Mouse (Mus musculus) common myeloid progenitor, adult 5-6 weeks (primary cell): ENCODE data around the gene Ank. TPM values are rescaled to one million over a fixed set of nuclear protein-coding genes. Genes with fewer than 3 reads are reported as not detected.
A peak's percentile ranks its signal among the peaks of the same experiment; 100 is the strongest.

Experiments
- ATAC-seq: replicated peaks from 2 replicates; pipeline ENCODE4 v1.8.0; 2016; ENCODE audit warnings: low read depth, mild to moderate bottlenecking, moderate TSS enrichment, inconsistent platforms; ENCODE audit not compliant: poor library complexity, severe bottlenecking
- total RNA-seq: library from RNA; stranded (forward); fragments of 200-1000, 187-1606 nt; gene quantifications from 2 replicates; pipeline ENCODE4 v1.2.3, GENCODE M21; 2017

Gene Ank
- total RNA-seq, 1 experiment from 2014 or later: 28.5 TPM

DNA sequence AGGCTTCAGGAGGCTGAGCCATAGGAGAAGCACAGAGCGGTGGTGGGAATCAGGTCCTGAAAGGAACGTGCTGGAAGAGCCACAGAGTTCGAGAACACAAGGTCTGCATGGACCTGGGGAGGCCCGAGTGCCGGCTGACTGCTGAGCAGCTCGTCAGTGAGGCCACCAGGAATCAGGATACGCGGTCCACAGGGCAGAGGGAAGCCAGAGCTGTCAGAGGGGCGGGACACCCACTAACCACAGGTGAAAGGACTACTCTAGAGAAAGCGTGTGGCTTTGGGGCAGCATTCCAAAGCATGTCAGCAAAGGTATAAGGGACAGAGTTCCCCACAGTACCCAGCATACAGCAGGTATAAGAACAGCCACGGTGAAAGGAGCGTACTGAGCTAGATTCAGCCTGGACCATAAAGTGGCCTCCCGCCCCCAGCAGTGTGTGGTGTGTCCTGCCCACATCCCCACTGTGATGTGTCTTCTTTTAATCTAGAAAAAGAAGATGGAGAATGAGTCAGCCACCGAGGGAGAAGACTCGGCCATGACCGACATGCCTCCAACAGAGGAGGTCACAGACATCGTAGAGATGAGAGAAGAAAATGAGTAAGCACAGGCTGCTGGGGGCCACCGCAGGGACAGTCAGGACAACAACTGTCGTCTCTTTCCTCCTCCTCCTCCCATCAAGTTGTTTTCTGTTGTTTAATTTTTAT, 126.3 kb downstream of the Ank start:
- no peak for ATAC-seq

DNA sequence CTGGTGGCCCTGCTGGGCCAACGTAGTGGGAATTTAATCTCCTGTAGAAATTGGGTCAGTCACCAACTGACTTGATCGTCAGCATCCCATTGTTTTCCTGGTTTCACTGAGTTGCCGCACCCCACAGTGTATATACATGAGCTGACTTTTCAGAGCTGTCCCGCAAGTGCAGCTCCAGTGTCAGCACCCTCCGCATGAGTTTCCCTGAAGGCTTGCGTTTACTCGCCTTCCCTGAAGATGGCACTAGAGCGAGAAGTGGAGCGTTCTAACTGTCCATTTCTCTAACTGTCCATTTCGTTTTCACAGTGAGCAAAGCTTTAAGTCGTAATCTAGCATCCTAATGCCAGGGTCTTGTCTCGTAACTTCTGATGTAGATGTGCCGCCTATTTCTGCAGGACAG, 127.2 kb downstream of the Ank start:
- ATAC-seq: no peak

DNA sequence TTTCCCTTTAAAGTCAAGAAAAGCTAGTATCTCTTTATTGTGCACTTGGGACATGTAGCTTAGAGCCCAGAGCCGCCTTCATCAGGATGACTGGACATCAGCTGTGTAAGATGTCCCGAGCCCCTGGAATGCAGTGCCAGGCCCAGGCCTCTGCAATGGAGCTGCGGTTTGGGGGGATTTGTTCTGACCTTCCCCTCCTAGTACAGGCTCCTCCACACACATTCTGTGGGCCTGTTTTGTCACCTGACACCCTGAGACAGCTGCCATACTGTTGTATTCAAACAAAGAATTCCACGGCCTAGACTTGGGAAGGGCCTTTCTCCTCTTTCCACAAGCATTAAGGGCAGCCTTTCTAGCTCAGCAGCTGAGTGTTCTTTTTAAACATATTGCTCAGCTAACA, 128.5 kb downstream of the Ank start:
- no peak for ATAC-seq

- ATAC-seq: no peak
Measured at GRCm38 (mm10) chr15:27595560-27595959, 129.1 kb downstream of the Ank start.

DNA sequence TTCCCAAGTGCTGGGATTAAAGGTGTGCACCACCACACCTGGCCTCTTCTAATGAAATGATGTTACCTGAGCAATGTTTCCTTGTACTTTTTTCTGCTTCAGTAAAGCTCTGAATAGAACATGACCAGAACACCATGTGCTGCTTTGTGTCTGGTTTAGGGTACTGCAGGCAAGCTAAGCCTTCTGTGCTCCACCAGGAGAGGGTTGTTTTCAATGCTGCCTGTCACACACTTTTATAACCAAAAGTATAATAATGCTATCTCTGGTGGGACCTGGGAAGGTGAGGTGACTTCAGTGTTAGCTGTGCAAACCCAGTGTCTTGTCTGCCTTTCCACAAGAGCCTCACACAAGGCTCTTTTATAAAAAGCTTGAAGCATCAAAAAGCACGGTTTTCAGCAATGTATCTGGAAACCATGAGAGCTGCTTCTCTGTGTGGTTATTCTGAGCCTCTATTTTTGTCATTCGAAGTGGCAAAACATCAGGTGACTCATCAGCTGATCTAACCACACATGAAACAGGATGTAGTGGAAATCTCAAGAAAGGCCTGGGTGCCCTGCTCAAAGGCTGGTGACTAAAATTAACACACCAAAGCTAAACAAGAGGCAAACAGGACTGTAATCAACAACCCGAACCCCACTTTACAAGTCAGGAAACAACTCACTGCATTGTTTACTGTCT, 130.1 kb downstream of the Ank start:
- peak; percentile 74 for ATAC-seq

DNA sequence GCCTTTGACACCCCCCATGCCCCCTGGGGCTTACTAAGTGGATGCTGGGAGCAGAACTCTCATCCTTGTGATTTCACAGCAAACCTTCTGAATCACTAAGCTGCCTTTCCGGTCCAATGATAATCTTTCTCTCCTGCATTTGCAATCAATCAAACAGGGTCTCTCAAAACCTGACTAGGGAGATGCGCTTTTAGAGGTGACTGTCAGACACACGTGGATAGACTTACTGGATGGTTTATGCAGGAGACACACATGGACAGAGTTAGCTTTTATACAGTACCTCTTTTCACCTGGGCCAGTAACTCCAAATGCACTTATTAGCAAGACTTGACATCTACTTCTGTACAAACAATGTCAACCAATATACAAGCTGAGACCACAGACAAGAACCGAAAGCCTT, 131.0 kb downstream of the Ank start:
- no peak for ATAC-seq

DNA sequence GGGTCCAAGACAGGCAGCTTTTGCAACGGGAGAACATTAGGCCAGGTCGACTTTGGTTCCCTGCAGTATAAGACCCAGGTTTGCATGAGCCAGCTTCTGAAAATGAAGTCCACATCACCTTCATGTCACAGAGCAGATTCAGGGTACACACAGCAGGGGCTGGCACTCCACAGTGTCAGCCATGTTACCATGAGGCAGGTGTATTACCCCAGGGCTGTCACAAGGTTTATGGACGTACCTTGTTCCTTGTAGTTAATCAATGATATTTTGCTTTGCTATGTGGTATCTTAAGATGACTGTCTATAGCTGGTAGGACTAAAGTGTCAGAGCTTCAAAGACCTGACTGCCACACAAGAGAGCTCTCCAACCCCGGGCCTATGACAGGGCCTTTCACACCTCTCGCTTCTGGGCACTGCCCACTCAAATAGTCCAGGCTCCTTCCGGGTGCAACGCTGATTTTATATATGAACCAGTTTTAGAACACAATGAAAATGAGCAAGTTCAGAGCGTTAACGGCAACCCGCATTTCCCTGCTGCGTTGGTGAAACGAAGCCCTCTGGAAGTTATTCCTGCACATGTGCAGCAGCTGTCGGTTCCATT, 132.4 kb downstream of the Ank start:
- ATAC-seq: no peak

- no peak for ATAC-seq
Measured at GRCm38 (mm10) chr15:27600524-27600923, 134.0 kb downstream of the Ank start.

GRCm38 (mm10) chr15:27604558-27604957, 138.1 kb downstream of the Ank start:
- ATAC-seq: no peak

- ATAC-seq: no peak
Measured at GRCm38 (mm10) chr15:27605252-27605651, 138.8 kb downstream of the Ank start.

DNA sequence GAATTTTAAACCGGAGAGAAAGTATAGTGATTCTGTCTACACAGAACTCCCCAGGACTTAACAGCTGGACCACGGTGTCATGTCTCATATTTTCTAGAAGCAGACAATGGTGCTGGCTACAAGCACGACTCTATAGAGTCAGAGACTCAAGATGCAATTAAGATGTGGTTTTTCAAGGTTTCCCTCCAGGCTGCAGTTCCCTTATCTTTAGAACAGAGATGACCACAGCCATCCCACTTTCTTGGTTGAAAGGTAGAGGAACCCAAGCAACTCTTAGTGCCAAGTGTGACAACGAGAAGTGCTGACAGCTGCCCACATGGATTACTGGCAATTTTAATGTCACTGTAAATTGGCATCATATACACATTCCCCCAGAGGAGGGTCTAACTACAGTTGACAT, 143.1 kb downstream of the Ank start:
- peak; percentile 50 for ATAC-seq

GRCm38 (mm10) chr15:27612533-27613221, 146.2 kb downstream of the Ank start:
- peak; percentile 84 for ATAC-seq

DNA sequence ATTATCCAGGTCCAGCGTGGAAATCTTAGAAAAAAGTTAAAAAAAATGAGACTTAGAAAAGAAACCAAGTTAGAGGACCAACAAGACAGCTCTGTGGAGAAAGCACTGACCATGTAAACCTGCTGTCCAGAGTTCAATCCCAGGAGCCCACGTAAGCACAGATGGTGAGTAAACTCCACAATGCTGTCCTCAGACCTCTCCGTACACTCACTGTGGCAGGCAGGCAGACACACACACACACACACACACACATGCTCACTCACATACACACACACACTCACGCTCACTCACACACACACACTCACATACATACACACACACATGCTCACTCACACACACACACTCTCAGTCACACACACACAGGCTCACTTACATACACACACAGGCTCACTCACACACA, 146.8 kb downstream of the Ank start:
- no peak for ATAC-seq

- no peak for ATAC-seq
Measured at GRCm38 (mm10) chr15:27616159-27616558, 149.7 kb downstream of the Ank start.

- no peak for ATAC-seq
Measured at GRCm38 (mm10) chr15:27617227-27617626, 150.8 kb downstream of the Ank start.

GRCm38 (mm10) chr15:27618778-27619533, 152.5 kb downstream of the Ank start:
- peak; percentile 75 for ATAC-seq

GRCm38 (mm10) chr15:27619683-27620082, 153.2 kb downstream of the Ank start:
- no peak for ATAC-seq

GRCm38 (mm10) chr15:27620475-27621185, 154.2 kb downstream of the Ank start:
- peak; percentile 33 for ATAC-seq

GRCm38 (mm10) chr15:27623286-27623685, 156.8 kb downstream of the Ank start:
- no peak for ATAC-seq
